Mouse (Mus musculus) midbrain, embryonic 13.5 days (tissue): Measurements from ENCODE around the gene Armcx4. TPM values are rescaled to one million over a fixed set of nuclear protein-coding genes. Genes with fewer than 3 reads are reported as not detected.
A peak's percentile ranks its signal among the peaks of the same experiment; 100 is the strongest.

Source experiments
- ATAC-seq: fragments of 200-750 bp; cut with Nextera tagmentation; 2 replicates; pipeline ENCODE4 v1.8.0; 2017; ENCODE audit warnings: mild to moderate bottlenecking, moderate TSS enrichment, moderate library complexity
- H3K27ac ChIP-seq: fragments of 300-500 bp; sonication (generic); 2 replicates; pipeline ENCODE4 v1.5.1; 2015; ENCODE audit warnings: inconsistent platforms, mild to moderate bottlenecking, moderate library complexity
- H3K27me3 ChIP-seq: fragments of 300-500 bp; sonication (generic); 2 replicates; pipeline ENCODE4 v1.6.1; 2015; ENCODE audit warnings: mild to moderate bottlenecking, inconsistent platforms
- H3K36me3 ChIP-seq: fragments of 300-500 bp; sonication (generic); 2 replicates; pipeline ENCODE4 v1.6.1; 2015; ENCODE audit warnings: mild to moderate bottlenecking, inconsistent platforms
- H3K4me1 ChIP-seq: fragments of 300-500 bp; sonication (generic); replicated peaks from 2 replicates; pipeline ENCODE4 v1.6.1; 2015; ENCODE audit warnings: inconsistent platforms
- H3K4me2 ChIP-seq: fragments of 300-500 bp; sonication (generic); replicated peaks from 2 replicates; pipeline ENCODE4 v1.6.1; 2015; ENCODE audit warnings: moderate library complexity, mild to moderate bottlenecking, inconsistent platforms
- H3K4me3 ChIP-seq: fragments of 300-500 bp; sonication (generic); replicated peaks from 2 replicates; pipeline ENCODE4 v1.5.1; 2015; ENCODE audit warnings: mild to moderate bottlenecking, inconsistent platforms
- H3K9ac ChIP-seq: fragments of 300-500 bp; sonication (generic); replicated peaks from 2 replicates; pipeline ENCODE4 v1.6.1; 2015; ENCODE audit warnings: mild to moderate bottlenecking, inconsistent platforms
- H3K9me3 ChIP-seq: fragments of 300-500 bp; sonication (generic); 2 replicates; pipeline ENCODE4 v1.6.1; 2016; ENCODE audit warnings: mild to moderate bottlenecking, inconsistent platforms
- WGBS: fragments of 180-500 bp; shearing (Covaris S2); methylation state at CpG from one replicate; pipeline ENCODE4 v1.1.7; 2015; 5-methylcytosine and 5-hydroxymethylcytosine counted together
- polyA plus RNA-seq: library from polyadenylated mRNA; unstranded; fragments of >200 nt; fragmentation: Nextera tagmentation; extraction: Ambion mirVana; gene quantifications from 2 replicates; pipeline ENCODE4 v1.2.1, GENCODE M21; 2015

The Armcx4 gene
- polyA plus RNA-seq = 8.7 and 9.6 TPM in 2 replicates

DNA sequence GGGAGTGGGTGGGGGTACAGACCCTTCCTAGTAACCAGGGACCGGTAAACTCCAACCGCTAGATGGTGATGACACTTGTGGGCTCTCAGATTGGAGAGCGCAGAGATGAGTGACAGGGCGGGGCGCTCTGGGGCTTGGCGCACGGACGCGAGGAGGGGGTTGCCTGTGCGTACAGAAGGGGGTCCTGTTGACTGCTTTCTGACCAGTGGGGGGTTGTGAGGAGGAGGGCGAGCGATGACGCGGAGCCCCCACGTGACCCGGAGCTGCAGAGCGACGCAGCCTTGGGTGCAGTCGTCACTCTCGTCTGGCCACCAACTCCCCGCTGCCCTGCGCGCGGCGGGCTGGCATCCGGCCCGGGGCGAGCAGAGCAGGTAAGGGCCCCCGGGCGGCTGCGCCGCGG, at the start of gene Armcx4:
Gene Armcx4, plus strand, starts transcription at position 253 of the 400 bp plus-strand sequence.
- Histone ChIP-seq H3K4me2 (peak within 1 kb of the TSS; percentile 64), H3K4me3 (peak within 1 kb of the TSS; percentile 56), H3K4me1 (peaks cover 31% of the 10 kb centered on the region), H3K9ac (peak within 1 kb of the TSS; percentile 76), H3K36me3 (peaks cover 27% of the 10 kb centered on the region), H3K27ac (peak within 1 kb of the TSS; percentile 91), H3K9me3 (no peaks in the 10 kb centered on the region), H3K27me3 (no peaks in the 10 kb centered on the region)
- 25% methylated on average over 32 of the region's 33 CpGs for WGBS
- ATAC-seq = peak; percentile 98

- H3K36me3 ChIP-seq = no peaks in the 10 kb centered on the region
- no peak overlapping the region for H3K27ac ChIP-seq
- WGBS = 79% methylated on average over 10 of the region's 10 CpGs
- no peaks in the 10 kb centered on the region for H3K4me1 ChIP-seq
- H3K27me3 ChIP-seq = no peaks in the 10 kb centered on the region
- H3K9ac ChIP-seq = no peak overlapping the region
- ATAC-seq = no peak
- no peaks in the 10 kb centered on the region for H3K9me3 ChIP-seq
- no peak overlapping the region for H3K4me3 ChIP-seq
- no peak overlapping the region for H3K4me2 ChIP-seq
Measured at GRCm38 (mm10) chrX:134641000-134641760, 45.1 kb upstream of the Armcx4 start.

GRCm38 (mm10) chrX:134646338-134646737, 40.0 kb upstream of the Armcx4 start:
- no peaks in the 10 kb centered on the region for H3K4me1 ChIP-seq
- no peaks in the 10 kb centered on the region for H3K36me3 ChIP-seq
- no peaks in the 10 kb centered on the region for H3K9me3 ChIP-seq
- H3K4me3 ChIP-seq = no peak overlapping the region
- no peaks in the 10 kb centered on the region; the same call in 1 of the 2 replicates for H3K27me3 ChIP-seq
- 94% methylated on average over 1 of the region's 1 CpGs for WGBS
- H3K27ac ChIP-seq = no peak overlapping the region
- no peak for ATAC-seq
- H3K4me2 ChIP-seq = no peak overlapping the region
- no peak overlapping the region for H3K9ac ChIP-seq

- H3K4me2 ChIP-seq = no peak overlapping the region
- no peak overlapping the region for H3K27ac ChIP-seq
- H3K9ac ChIP-seq = no peak overlapping the region
- no peaks in the 10 kb centered on the region; the same call in 1 of the 2 replicates for H3K27me3 ChIP-seq
- H3K4me1 ChIP-seq = no peaks in the 10 kb centered on the region
- no peaks in the 10 kb centered on the region for H3K36me3 ChIP-seq
- H3K9me3 ChIP-seq = no peaks in the 10 kb centered on the region
- peak; percentile 55; the same call in 1 of the 2 replicates for ATAC-seq
- WGBS = 78% methylated on average over 8 of the region's 8 CpGs
- H3K4me3 ChIP-seq = no peak overlapping the region
Measured at GRCm38 (mm10) chrX:134647421-134647820, 38.9 kb upstream of the Armcx4 start.

- no peak overlapping the region for H3K4me2 ChIP-seq
- no peak overlapping the region for H3K4me3 ChIP-seq
- no peaks in the 10 kb centered on the region for H3K4me1 ChIP-seq
- no peaks in the 10 kb centered on the region for H3K36me3 ChIP-seq
- no peaks in the 10 kb centered on the region for H3K9me3 ChIP-seq
- ATAC-seq = peak; percentile 82
- H3K9ac ChIP-seq = no peak overlapping the region
- H3K27me3 ChIP-seq = no peaks in the 10 kb centered on the region; the same call in 1 of the 2 replicates
- WGBS = 25% methylated on average over 11 of the region's 11 CpGs
- no peak overlapping the region for H3K27ac ChIP-seq
Measured at GRCm38 (mm10) chrX:134648031-134648692, 38.2 kb upstream of the Armcx4 start.

DNA sequence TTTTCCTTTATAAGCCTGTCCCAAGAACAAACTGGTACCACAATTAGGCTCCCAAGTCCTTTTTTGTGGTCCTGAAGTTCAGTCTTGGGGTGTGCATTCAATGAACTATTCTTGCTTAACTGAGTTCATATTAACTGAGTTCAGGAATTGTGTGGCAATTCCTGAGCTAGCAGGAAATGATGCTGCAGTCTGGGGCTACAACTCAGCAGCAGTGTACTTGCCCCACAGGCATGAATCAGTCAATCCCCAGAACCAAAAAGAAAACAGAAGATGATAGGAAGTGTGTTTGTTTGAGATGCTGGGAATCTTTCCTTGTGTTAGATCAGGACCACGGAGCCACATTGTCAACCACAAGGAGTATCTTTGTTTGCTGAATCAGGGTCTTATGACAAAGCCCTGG, 34.3 kb upstream of the Armcx4 start:
- H3K4me3 ChIP-seq = no peak overlapping the region
- WGBS = 82% methylated on average over 1 of the region's 1 CpGs

DNA sequence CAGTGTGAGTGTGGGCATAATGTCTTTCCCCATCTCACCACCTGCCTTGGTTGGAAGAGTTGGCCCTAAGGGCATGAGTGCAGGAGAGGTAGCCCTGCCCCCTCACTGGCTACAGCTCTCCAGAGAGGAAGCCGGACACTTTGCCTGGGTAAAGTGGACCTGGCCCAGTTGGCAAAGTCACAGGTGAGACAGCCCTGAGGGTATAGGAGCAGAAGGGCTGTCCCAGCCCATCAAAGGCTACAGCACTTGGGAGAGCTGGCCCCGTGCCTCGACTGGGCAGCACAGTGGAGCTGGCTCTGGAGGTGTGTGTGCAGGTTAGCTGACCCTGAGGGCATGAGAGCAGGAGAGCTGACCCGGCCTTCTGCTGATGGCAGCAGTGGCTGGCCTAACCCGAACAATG, 24.7 kb upstream of the Armcx4 start:
- Histone ChIP-seq H3K9ac (no peak overlapping the region), H3K4me1 (no peaks in the 10 kb centered on the region), H3K27me3 (no peaks in the 10 kb centered on the region; the same call in 1 of the 2 replicates), H3K9me3 (no peaks in the 10 kb centered on the region), H3K36me3 (no peaks in the 10 kb centered on the region), H3K27ac (no peak overlapping the region), H3K4me2 (no peak overlapping the region), H3K4me3 (no peak overlapping the region)
- 84% methylated on average over 5 of the region's 5 CpGs for WGBS
- no peak for ATAC-seq

More for the DNA sequence above, 34.3 kb upstream of the Armcx4 start:
- Histone ChIP-seq H3K36me3 (no peaks in the 10 kb centered on the region), H3K9me3 (no peaks in the 10 kb centered on the region), H3K4me1 (no peaks in the 10 kb centered on the region), H3K27ac (no peak overlapping the region), H3K9ac (no peak overlapping the region), H3K27me3 (no peaks in the 10 kb centered on the region; the same call in 1 of the 2 replicates), H3K4me2 (no peak overlapping the region)
- no peak for ATAC-seq

DNA sequence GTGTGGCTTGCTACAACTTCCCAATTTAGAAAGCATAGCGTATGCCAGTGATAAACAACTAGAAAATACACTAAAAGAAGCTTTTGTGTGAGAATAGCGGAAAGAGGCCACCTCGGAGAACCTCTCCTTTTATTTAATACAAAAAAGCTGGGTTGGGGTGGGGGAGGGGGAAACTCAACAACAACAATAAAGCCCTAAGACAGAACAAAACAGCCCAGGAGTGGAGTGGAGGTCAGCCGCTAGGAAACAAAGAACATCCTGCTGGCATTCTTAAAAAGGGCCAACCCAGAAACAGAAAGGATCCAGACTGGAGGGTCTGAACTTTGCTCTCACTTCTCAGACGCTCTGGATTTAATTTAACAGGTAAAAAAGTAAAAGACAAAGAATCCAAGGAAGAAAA, 11.3 kb upstream of the Armcx4 start:
- no peaks in the 10 kb centered on the region for H3K9me3 ChIP-seq
- no peak overlapping the region for H3K9ac ChIP-seq
- H3K36me3 ChIP-seq = no peaks in the 10 kb centered on the region
- no peak for ATAC-seq
- no peak overlapping the region; the same call in 1 of the 2 replicates for H3K27ac ChIP-seq
- peaks cover 7% of the 10 kb centered on the region; the same call in 1 of the 2 replicates for H3K4me1 ChIP-seq
- H3K27me3 ChIP-seq = no peaks in the 10 kb centered on the region
- H3K4me2 ChIP-seq = no peak overlapping the region
- H3K4me3 ChIP-seq = no peak overlapping the region
- 18% methylated on average over 5 of the region's 5 CpGs for WGBS

GRCm38 (mm10) chrX:134675959-134676358, 10.4 kb upstream of the Armcx4 start:
- H3K4me1 ChIP-seq = peaks cover 7% of the 10 kb centered on the region; the same call in 1 of the 2 replicates
- peak overlapping the region; percentile 36; the same call in 1 of the 2 replicates for H3K27ac ChIP-seq
- 36% methylated on average over 1 of the region's 1 CpGs for WGBS
- H3K4me2 ChIP-seq = no peak overlapping the region
- H3K9me3 ChIP-seq = no peaks in the 10 kb centered on the region
- ATAC-seq = peak; percentile 60
- H3K9ac ChIP-seq = no peak overlapping the region
- H3K27me3 ChIP-seq = no peaks in the 10 kb centered on the region
- no peak overlapping the region for H3K4me3 ChIP-seq
- H3K36me3 ChIP-seq = no peaks in the 10 kb centered on the region

GRCm38 (mm10) chrX:134684936-134685335, 1.4 kb upstream of the Armcx4 start:
- Histone ChIP-seq H3K9ac (peak overlapping the region; percentile 36; the same call in 1 of the 2 replicates), H3K27me3 (no peaks in the 10 kb centered on the region), H3K9me3 (no peaks in the 10 kb centered on the region), H3K4me1 (peaks cover 25% of the 10 kb centered on the region), H3K4me3 (peak overlapping the region; percentile 18), H3K27ac (peak overlapping the region; percentile 91; the same call in 1 of the 2 replicates), H3K4me2 (peak overlapping the region; percentile 43), H3K36me3 (peaks cover 13% of the 10 kb centered on the region)
- 35% methylated on average over 5 of the region's 5 CpGs for WGBS
- ATAC-seq = no peak

GRCm38 (mm10) chrX:134686739-134687171, 436 bp downstream of the Armcx4 start:
- H3K27me3 ChIP-seq = no peaks in the 10 kb centered on the region
- H3K9me3 ChIP-seq = no peaks in the 10 kb centered on the region
- no peak; the same call in 1 of the 2 replicates for ATAC-seq
- H3K36me3 ChIP-seq = peaks cover 32% of the 10 kb centered on the region
- H3K9ac ChIP-seq = peak overlapping the region; percentile 76
- 21% methylated on average over 16 of the region's 16 CpGs for WGBS
- H3K4me2 ChIP-seq = peak overlapping the region; percentile 64
- peak overlapping the region; percentile 56 for H3K4me3 ChIP-seq
- peak overlapping the region; percentile 91 for H3K27ac ChIP-seq
- H3K4me1 ChIP-seq = peaks cover 36% of the 10 kb centered on the region

- 78% methylated on average over 2 of the region's 2 CpGs for WGBS
- no peak overlapping the region for H3K4me2 ChIP-seq
- H3K4me3 ChIP-seq = no peak overlapping the region
- no peak overlapping the region for H3K27ac ChIP-seq
- H3K4me1 ChIP-seq = peaks cover 42% of the 10 kb centered on the region
- ATAC-seq = no peak
- no peaks in the 10 kb centered on the region for H3K9me3 ChIP-seq
- peaks cover 58% of the 10 kb centered on the region for H3K36me3 ChIP-seq
- no peak overlapping the region for H3K9ac ChIP-seq
- H3K27me3 ChIP-seq = no peaks in the 10 kb centered on the region
Measured at GRCm38 (mm10) chrX:134689676-134690075, 3.4 kb downstream of the Armcx4 start.
